Mouse (Mus musculus) neural tube, embryonic 12.5 days (tissue): ENCODE data around the gene Nhlrc4. TPM values are rescaled to one million over a fixed set of nuclear protein-coding genes. Genes with fewer than 3 reads are reported as not detected.

Experiments
- ATAC-seq: fragments of 200-750 bp; cut with Nextera tagmentation; 2 replicates; pipeline ENCODE4 v1.8.0; 2017; ENCODE audit warnings: low read depth, mild to moderate bottlenecking, moderate TSS enrichment, moderate library complexity; ENCODE audit not compliant: low FRiP score
- H3K27ac ChIP-seq: fragments of 300-500 bp; sonication (generic); 2 replicates; pipeline ENCODE4 v1.5.1; 2016
- H3K27me3 ChIP-seq: fragments of 300-500 bp; sonication (generic); replicated peaks from 2 replicates; pipeline ENCODE4 v1.6.1; 2016; ENCODE audit warnings: mild to moderate bottlenecking
- H3K36me3 ChIP-seq: fragments of 300-500 bp; sonication (generic); 2 replicates; pipeline ENCODE4 v1.6.1; 2016; ENCODE audit warnings: mild to moderate bottlenecking
- H3K4me1 ChIP-seq: fragments of 300-500 bp; sonication (generic); 2 replicates; pipeline ENCODE4 v1.6.1; 2016
- H3K4me2 ChIP-seq: fragments of 300-500 bp; sonication (generic); replicated peaks from 2 replicates; pipeline ENCODE4 v1.6.1; 2016; ENCODE audit warnings: mild to moderate bottlenecking
- H3K4me3 ChIP-seq: fragments of 300-500 bp; sonication (generic); 2 replicates; pipeline ENCODE4 v1.5.1; 2016
- H3K9ac ChIP-seq: fragments of 300-500 bp; sonication (generic); 2 replicates; pipeline ENCODE4 v1.6.1; 2016; ENCODE audit warnings: mild to moderate bottlenecking
- H3K9me3 ChIP-seq: fragments of 300-500 bp; sonication (generic); 2 replicates; pipeline ENCODE4 v1.6.1; 2016; ENCODE audit warnings: mild to moderate bottlenecking
- WGBS: fragments of 180-500 bp; shearing (Covaris S2); methylation state at CpG from one replicate; pipeline ENCODE4 v1.1.7; 2016; 5-methylcytosine and 5-hydroxymethylcytosine counted together
- polyA plus RNA-seq: library from polyadenylated mRNA; unstranded; fragments of >200 nt; fragmentation: Nextera tagmentation; extraction: Ambion mirVana; gene quantifications from 2 replicates; pipeline ENCODE4 v1.2.1, GENCODE M21; 2016

Nhlrc4 gene
- polyA plus RNA-seq, 1 experiment from 2014 or later: 0.14 TPM

DNA sequence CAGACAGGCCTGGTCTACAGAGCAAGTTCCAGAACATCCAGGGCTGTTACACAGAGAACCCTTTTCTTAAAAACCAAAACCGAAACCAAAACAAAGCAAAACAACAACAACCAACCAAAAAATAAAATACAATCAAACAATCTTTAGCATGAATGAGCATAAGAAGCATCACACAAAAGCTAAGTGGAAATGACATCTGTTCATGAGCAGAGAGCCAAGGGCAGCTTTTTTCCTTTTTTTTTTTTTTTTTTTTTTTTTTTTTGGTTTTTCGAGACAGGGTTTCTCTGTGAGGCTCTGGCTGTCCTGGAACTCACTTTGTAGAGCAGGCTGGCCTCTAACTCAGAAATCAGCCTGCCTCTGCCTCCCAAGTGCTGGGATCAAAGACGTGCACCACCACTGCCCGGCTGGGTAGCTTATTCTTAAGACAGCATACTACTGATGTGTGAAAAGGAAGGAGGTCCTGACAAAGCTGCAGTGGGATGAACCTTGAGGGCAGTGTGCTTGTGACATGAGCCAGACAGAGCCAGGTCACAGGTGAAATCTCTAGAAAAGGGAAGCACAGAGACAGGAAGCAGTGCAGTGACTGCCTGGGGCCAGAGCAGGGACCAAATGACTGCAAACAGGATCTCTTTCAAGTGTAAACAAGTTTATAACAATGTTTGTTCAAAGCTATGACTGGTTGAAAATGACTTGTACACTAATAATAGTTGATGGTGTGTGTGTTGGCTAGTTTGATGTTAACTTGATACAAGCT, 26.4 kb upstream of the Nhlrc4 start:
- ATAC-seq: no peak
- H3K4me3 ChIP-seq: no peak overlapping the region
- 92% methylated on average over 4 of the region's 4 CpGs for WGBS
- H3K9me3 ChIP-seq: no peaks in the 10 kb centered on the region
- H3K36me3 ChIP-seq: peaks cover 4% of the 10 kb centered on the region; the same call in 1 of the 2 replicates
- H3K4me2 ChIP-seq: no peak overlapping the region
- H3K4me1 ChIP-seq: no peaks in the 10 kb centered on the region
- no peaks in the 10 kb centered on the region for H3K27me3 ChIP-seq
- no peak overlapping the region for H3K27ac ChIP-seq
- no peak overlapping the region for H3K9ac ChIP-seq

DNA sequence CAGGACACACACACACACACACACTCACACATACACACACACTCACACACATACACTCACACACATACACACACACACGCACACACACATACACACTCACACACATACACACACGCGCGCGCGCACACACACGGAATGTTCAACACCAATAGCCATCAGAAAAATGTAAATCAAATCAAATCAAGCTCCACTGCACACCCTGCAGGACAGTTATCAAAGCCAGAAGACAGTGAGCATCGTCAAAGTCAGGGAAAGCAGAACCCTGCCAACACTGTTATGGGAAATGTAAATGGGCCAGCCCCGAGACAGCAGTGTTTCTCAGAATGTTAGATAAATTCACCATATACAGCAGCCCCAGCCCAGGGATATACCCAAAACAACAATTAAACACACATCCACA, 25.7 kb upstream of the Nhlrc4 start:
- Histone ChIP-seq H3K27ac (no peak overlapping the region), H3K36me3 (peaks cover 4% of the 10 kb centered on the region; the same call in 1 of the 2 replicates), H3K27me3 (no peaks in the 10 kb centered on the region), H3K9ac (no peak overlapping the region), H3K9me3 (no peaks in the 10 kb centered on the region), H3K4me1 (no peaks in the 10 kb centered on the region), H3K4me2 (no peak overlapping the region), H3K4me3 (no peak overlapping the region)
- no peak for ATAC-seq
- WGBS: 95% methylated on average over 9 of the region's 9 CpGs

DNA sequence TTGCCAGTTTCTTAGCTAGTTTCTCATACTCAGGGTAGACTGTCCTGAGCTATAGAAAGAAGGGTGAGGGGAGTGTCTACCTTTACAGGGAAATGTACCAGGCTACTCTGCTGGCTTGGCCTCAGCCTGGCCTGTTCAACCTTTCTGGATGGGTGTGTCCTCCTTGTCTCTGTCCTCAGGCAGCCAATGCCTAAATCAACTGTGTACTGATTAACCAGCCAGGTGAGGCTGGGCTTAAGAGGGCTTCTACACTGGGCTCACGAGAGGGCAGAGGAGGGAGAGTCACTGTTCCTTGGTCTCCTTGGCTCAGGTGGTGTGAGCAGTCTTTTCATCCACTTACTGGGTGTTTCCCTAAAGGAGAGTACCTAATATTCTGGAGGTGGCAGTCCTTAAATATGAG, 23.4 kb upstream of the Nhlrc4 start:
- peaks cover 22% of the 10 kb centered on the region for H3K36me3 ChIP-seq
- 89% methylated on average over 1 of the region's 1 CpGs for WGBS
- H3K27me3 ChIP-seq: no peaks in the 10 kb centered on the region
- H3K4me1 ChIP-seq: no peaks in the 10 kb centered on the region
- H3K27ac ChIP-seq: no peak overlapping the region
- H3K4me2 ChIP-seq: no peak overlapping the region
- no peak for ATAC-seq
- H3K9me3 ChIP-seq: no peaks in the 10 kb centered on the region
- no peak overlapping the region for H3K4me3 ChIP-seq
- H3K9ac ChIP-seq: no peak overlapping the region

DNA sequence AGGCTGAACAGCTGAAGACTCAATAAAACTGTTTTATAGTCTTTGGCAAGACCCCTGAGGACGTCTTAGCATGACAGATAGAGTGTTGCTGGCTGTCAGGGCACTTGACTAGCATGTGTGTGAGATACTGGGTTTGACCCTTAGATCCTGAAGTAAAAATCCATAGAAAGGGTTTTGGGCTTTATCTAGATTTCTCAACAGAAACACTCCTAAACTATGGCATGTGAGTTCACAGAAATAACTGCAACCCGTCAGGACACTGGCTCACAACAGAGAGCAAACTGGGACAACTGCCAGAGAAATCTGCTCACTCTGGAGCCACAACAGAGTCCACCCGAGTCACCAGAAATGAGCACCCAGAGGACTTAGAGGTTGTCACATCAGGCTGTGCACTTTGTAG, 22.9 kb upstream of the Nhlrc4 start:
- Histone ChIP-seq H3K9ac (no peak overlapping the region), H3K4me3 (no peak overlapping the region), H3K27ac (no peak overlapping the region), H3K4me2 (no peak overlapping the region), H3K27me3 (no peaks in the 10 kb centered on the region), H3K4me1 (no peaks in the 10 kb centered on the region), H3K36me3 (peaks cover 24% of the 10 kb centered on the region), H3K9me3 (no peaks in the 10 kb centered on the region)
- 55% methylated on average over 3 of the region's 3 CpGs for WGBS
- ATAC-seq: no peak

DNA sequence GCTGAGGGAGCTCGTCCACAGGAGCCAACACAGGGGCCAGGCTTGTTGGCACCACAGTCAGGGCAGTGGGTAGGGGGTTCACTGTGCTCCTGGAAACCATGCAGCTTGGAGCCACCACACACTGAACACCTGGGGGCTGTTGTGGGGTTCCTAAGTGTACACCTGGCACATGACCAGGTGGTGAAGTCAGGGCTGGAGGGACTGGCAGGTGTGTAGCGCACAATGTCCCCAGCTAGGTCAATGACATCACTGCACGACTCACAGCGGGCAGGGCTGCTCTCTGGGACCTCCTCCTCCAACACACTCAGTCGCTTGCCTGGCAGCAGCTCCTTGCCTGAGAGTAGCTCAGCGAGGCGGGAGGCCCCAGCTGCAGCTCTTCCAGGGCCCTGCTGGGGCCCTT, 19.5 kb upstream of the Nhlrc4 start:
- no peaks in the 10 kb centered on the region for H3K27me3 ChIP-seq
- H3K9me3 ChIP-seq: no peaks in the 10 kb centered on the region
- ATAC-seq: no peak
- H3K9ac ChIP-seq: no peak overlapping the region
- H3K36me3 ChIP-seq: peaks cover 48% of the 10 kb centered on the region
- no peak overlapping the region for H3K4me3 ChIP-seq
- H3K4me2 ChIP-seq: no peak overlapping the region
- WGBS: 86% methylated on average over 7 of the region's 7 CpGs
- H3K4me1 ChIP-seq: no peaks in the 10 kb centered on the region
- H3K27ac ChIP-seq: no peak overlapping the region

DNA sequence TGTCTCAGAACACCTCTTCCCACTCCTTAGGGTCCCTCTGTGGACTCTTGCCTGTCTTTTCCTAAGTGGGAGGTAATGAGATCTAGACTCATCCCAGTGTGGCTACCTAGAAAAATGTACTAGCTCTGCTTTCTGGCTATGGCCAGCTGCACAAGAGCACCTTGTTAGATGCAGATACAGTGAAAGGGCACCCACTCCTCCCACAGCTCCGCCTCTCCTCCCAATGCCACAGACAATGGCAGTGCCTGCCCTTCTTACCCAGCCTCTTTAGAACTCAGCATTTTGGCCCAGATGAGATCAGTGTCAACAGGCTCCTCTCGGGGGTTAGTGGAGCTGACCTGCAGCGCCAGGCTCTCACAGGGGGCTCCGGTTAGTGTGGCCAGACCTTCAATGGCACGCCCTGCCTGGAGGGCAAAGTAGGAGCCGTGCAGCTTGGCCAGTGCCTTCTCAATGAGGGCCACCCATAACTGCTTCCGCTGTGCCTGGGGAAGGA, 17.7 kb upstream of the Nhlrc4 start:
- H3K9ac ChIP-seq: no peak overlapping the region
- peaks cover 61% of the 10 kb centered on the region for H3K36me3 ChIP-seq
- ATAC-seq: no peak
- no peak overlapping the region for H3K4me3 ChIP-seq
- H3K4me2 ChIP-seq: no peak overlapping the region
- no peaks in the 10 kb centered on the region for H3K4me1 ChIP-seq
- no peak overlapping the region for H3K27ac ChIP-seq
- 94% methylated on average over 7 of the region's 7 CpGs for WGBS
- H3K27me3 ChIP-seq: no peaks in the 10 kb centered on the region
- no peaks in the 10 kb centered on the region for H3K9me3 ChIP-seq

DNA sequence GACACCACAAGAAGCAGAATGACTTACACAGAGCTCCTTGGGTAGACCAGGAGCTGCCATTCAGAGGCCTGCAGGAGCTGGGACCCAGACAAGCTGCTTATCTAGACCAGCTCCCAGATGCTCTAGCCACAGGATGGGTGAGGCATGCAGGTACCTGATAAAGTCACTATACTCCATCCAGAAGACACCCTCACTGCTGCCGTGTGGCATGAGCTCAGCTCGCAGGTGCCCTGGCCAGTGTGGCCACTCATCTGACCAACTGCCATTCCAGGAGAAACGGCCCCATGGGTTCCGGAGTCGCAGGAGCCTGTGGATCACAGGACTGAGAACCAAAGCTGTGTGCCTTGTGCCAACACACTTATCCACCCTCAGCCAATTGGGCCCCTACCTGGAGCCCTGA, 16.8 kb upstream of the Nhlrc4 start:
- ATAC-seq: no peak
- Histone ChIP-seq H3K36me3 (peaks cover 62% of the 10 kb centered on the region), H3K9ac (no peak overlapping the region), H3K4me3 (no peak overlapping the region), H3K27ac (no peak overlapping the region), H3K27me3 (no peaks in the 10 kb centered on the region), H3K4me1 (no peaks in the 10 kb centered on the region), H3K9me3 (no peaks in the 10 kb centered on the region), H3K4me2 (no peak overlapping the region)
- WGBS: 97% methylated on average over 5 of the region's 5 CpGs

DNA sequence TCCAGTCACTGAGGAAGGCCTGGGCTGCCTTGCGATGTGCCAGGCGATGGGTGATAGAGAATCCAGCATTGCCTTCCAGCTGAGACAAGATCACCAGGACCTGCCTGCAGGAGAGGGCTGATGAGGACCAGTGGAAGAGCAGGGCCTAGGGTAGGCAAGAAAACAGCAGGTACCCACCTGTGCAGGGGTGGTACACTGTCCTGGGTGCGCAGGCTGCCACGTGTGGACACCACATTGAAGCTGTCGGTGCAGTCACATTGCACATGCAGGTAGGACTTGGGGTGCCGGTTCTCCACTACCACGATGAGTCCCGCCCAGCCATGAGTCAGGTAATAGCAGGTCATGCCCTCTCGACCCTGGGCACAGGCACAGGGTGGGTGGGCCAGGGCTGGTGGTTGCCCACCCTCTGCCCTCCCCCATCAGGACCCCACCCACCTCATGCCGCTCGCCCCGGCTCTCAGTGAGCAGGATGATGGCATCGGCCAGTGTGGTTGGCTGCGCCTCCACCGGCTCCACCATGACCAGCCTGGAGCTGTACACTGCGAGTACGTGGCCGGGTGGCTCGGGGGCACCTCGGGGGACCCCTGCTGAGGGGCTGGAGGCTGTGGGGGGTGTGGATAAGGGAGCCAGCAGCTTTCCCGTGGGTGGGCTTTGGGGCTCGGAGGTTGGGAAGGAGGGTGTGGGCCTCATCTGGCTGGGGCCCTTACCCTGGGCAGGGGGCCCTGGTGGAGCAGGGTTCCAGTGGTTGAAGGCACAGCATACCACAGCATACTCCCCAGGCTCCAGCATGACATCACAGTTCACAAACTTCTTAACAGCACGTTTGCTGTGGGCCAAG, 15.1 kb upstream of the Nhlrc4 start:
- Histone ChIP-seq H3K9ac (no peak overlapping the region), H3K4me3 (no peak overlapping the region), H3K4me1 (no peaks in the 10 kb centered on the region), H3K36me3 (peaks cover 58% of the 10 kb centered on the region), H3K9me3 (no peaks in the 10 kb centered on the region), H3K4me2 (no peak overlapping the region), H3K27ac (no peak overlapping the region), H3K27me3 (0 out of 2 replicates have a peak, but pooled peaks cover 2% of the 10 kb centered on the region)
- no peak for ATAC-seq
- WGBS: 93% methylated on average over 23 of the region's 23 CpGs

DNA sequence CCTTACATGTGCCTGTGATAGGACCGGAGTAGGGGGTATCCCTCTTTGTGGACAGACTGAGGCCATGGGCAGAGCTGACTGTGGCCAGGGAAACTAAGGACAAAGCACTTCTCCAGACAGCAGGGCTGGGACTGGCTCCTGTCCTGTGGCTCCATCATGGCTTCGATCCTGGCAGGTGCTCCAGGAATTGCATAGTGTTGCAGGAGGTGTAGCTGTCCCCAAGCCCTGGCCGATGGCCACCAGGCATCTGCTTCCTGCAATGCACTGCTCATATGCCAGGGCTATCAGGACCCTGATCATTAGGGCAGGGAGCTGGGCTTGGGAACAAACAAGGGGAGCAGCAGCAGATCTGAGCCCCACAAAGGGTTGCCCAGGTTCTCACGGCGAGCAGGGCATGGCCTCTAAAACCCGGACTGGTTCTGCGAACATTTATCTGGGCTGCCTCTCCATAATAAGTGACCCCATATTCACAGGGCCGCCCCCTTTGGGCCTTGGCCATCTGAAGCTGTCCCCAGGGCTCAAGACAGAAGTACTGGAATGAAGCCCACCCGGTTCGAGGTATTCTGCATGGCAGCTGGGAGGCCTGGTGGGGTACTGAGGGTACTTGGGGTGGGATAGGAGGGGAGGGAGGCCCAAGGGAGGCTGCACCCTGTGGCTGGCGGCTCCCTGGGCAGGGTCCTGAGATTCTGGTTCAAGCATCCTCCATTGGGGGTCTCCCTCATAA, 14.2 kb upstream of the Nhlrc4 start:
- ATAC-seq: no peak
- Histone ChIP-seq H3K4me2 (no peak overlapping the region), H3K27me3 (0 out of 2 replicates have a peak, but pooled peaks cover 2% of the 10 kb centered on the region), H3K27ac (no peak overlapping the region), H3K36me3 (peaks cover 49% of the 10 kb centered on the region), H3K4me3 (no peak overlapping the region), H3K9me3 (no peaks in the 10 kb centered on the region), H3K9ac (no peak overlapping the region), H3K4me1 (no peaks in the 10 kb centered on the region)
- 96% methylated on average over 11 of the region's 11 CpGs for WGBS

DNA sequence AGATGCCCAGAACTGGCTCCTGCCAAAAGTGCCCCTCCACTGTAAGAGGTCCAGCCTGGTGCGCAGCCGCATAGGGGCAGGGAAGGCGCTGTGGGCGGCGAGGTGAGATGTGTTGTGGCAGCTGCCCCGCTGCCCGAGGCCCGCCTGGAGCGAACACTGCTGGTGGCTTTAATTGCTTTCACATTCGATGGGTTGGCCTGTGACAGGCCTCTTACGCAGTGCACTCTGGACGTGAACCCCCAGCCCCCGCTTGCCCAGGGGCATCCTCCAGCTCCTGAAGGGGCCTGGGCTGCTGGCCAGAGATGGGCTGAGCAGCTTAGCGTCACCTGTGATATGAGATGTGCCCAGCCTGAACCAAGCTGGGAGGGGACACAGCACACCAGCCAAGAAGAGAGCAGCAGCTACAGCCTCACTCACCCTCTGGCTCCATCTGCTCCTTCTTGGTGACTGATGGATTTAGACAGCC, 12.9 kb upstream of the Nhlrc4 start:
- ATAC-seq: no peak
- H3K36me3 ChIP-seq: peaks cover 39% of the 10 kb centered on the region
- peaks cover 13% of the 10 kb centered on the region for H3K27me3 ChIP-seq
- WGBS: 85% methylated on average over 14 of the region's 14 CpGs
- H3K9ac ChIP-seq: no peak overlapping the region
- no peak overlapping the region for H3K4me3 ChIP-seq
- no peaks in the 10 kb centered on the region for H3K9me3 ChIP-seq
- no peak overlapping the region for H3K4me2 ChIP-seq
- no peaks in the 10 kb centered on the region for H3K4me1 ChIP-seq
- no peak overlapping the region for H3K27ac ChIP-seq

DNA sequence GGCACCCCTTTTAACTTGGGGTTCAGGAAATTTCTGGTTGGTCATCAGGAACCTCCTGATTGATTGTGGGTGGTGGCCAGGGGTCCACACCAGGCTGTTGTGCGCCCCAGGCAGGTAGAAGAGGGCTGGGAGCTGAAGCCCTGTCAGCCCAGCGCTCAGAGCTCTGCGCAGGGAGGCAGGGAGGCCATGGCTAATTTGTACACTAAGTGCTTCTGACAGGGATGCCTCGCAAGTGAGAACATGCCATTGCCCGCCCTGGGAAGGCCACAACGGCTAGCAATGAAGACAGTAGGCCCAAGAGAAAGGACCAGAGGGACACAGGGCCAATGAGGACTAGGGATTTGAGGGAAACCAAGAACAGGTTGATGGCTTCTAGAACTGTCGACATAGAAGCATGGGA, 11.9 kb upstream of the Nhlrc4 start:
- Histone ChIP-seq H3K36me3 (peaks cover 33% of the 10 kb centered on the region), H3K9ac (no peak overlapping the region), H3K9me3 (no peaks in the 10 kb centered on the region), H3K27me3 (peaks cover 23% of the 10 kb centered on the region), H3K4me2 (no peak overlapping the region), H3K4me3 (no peak overlapping the region), H3K4me1 (peaks cover 5% of the 10 kb centered on the region), H3K27ac (no peak overlapping the region)
- 80% methylated on average over 7 of the region's 7 CpGs for WGBS
- no peak for ATAC-seq

DNA sequence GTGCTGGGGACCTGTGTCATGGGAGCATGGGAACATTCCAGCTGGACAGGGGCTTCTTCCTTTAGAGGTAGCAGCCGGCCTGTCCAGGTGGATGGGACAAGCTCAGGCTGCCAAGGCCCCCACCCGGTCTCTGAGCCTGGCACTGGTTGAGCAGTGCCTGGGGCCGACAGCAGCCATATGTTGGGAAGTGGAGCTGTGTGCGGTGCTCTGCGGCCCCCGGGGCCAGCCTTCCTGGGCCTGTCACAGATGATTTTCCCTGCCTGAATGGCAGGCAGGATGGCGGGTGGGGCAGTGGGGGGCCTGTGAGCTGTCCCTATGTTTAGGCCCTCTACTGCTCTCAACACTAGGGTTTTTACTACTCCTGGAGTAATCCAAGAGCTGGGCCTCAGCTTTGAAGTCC, 11.4 kb upstream of the Nhlrc4 start:
- 72% methylated on average over 7 of the region's 7 CpGs for WGBS
- H3K4me2 ChIP-seq: no peak overlapping the region
- H3K9ac ChIP-seq: no peak overlapping the region
- peaks cover 27% of the 10 kb centered on the region for H3K27me3 ChIP-seq
- peaks cover 9% of the 10 kb centered on the region for H3K4me1 ChIP-seq
- H3K9me3 ChIP-seq: no peaks in the 10 kb centered on the region
- ATAC-seq: no peak
- no peak overlapping the region for H3K4me3 ChIP-seq
- H3K36me3 ChIP-seq: peaks cover 30% of the 10 kb centered on the region
- H3K27ac ChIP-seq: no peak overlapping the region
